Mouse (Mus musculus) C2C12 (cell line): ENCODE data around the gene Pdzd7. TPM values are rescaled to one million over a fixed set of nuclear protein-coding genes. Genes with fewer than 3 reads are reported as not detected.

Source experiments
- H3K27me3 ChIP-seq: one replicate; pipeline ENCODE4 v1.6.1; 2011; ENCODE audit not compliant: control insufficient read depth, insufficient read depth, insufficient read length
- H3K36me3 ChIP-seq: one replicate; pipeline ENCODE4 v1.6.1; 2011; ENCODE audit not compliant: control insufficient read depth, insufficient read depth
- H3K4me3 ChIP-seq: one replicate; pipeline ENCODE4 v1.5.1; 2011; ENCODE audit warnings: mild to moderate bottlenecking, control low read depth; ENCODE audit not compliant: poor library complexity, insufficient read depth, severe bottlenecking
- H3K79me2 ChIP-seq: one replicate; pipeline ENCODE4 v1.6.1; 2011; ENCODE audit not compliant: control insufficient read depth, insufficient read depth
- H3K79me3 ChIP-seq: one replicate; pipeline ENCODE4 v1.6.1; 2011; ENCODE audit warnings: low read depth, control low read depth
- H3ac ChIP-seq: one replicate; pipeline ENCODE3; 2011; ENCODE audit warnings: low read depth; ENCODE audit not compliant: control insufficient read depth, insufficient read length
- CEBPB ChIP-seq: IDR thresholded peaks from one replicate; pipeline ENCODE4 v1.6.1; 2011; ENCODE audit warnings: low read depth, mild to moderate bottlenecking, control low read depth, moderate library complexity
- CTCF ChIP-seq: IDR thresholded peaks from one replicate; pipeline ENCODE4 v1.5.1; 2011; ENCODE audit not compliant: control insufficient read depth, insufficient read depth, insufficient read length
- FOSL1 ChIP-seq: IDR thresholded peaks from one replicate; pipeline ENCODE4 v1.8.0; 2011; ENCODE audit warnings: mild to moderate bottlenecking, low read length; ENCODE audit not compliant: poor library complexity, insufficient read depth, severe bottlenecking
- MAX ChIP-seq: IDR thresholded peaks from one replicate; pipeline ENCODE4 v1.6.1; 2011; ENCODE audit warnings: mild to moderate bottlenecking, control low read depth
- MYOD1 ChIP-seq: IDR thresholded peaks from one replicate; pipeline ENCODE4 v1.6.1; 2011; ENCODE audit warnings: low read depth; ENCODE audit not compliant: control insufficient read depth, insufficient read length
- MYOG ChIP-seq: IDR thresholded peaks from one replicate; pipeline ENCODE4 v1.6.1; 2011; ENCODE audit not compliant: control insufficient read depth, insufficient read length; ENCODE audit errors: extremely low read depth
- USF1 ChIP-seq: IDR thresholded peaks from one replicate; pipeline ENCODE4 v1.6.1; 2011; ENCODE audit warnings: low read depth, mild to moderate bottlenecking, control low read depth, moderate library complexity
- polyA plus RNA-seq: library from polyadenylated mRNA; unstranded; fragments of >200 nt; fragmentation: generic; extraction: Trizol; gene quantifications from one replicate; pipeline ENCODE4 v1.2.1, GENCODE M21; 2012; ENCODE audit warnings: missing spikeins

Gene Pdzd7
- polyA plus RNA-seq, 1 experiment, result 0.14 TPM

GRCm38 (mm10) chr19:45056364-45056763, 10.8 kb upstream of the Pdzd7 start:
- Histone ChIP-seq H3K79me2 (peaks cover 9% of the 10 kb centered on the region), H3ac (no peak overlapping the region), H3K36me3 (peaks cover 28% of the 10 kb centered on the region), H3K79me3 (no peaks in the 10 kb centered on the region), H3K27me3 (no peaks in the 10 kb centered on the region), H3K4me3 (no peak overlapping the region)
- TF ChIP-seq CTCF (no peak), CEBPB (no peak), MYOD1 (no peak), MAX (no peak), FOSL1 (no peak), MYOG (no peak), USF1 (no peak)

GRCm38 (mm10) chr19:45054892-45055690, 9.6 kb upstream of the Pdzd7 start:
- Histone ChIP-seq H3K36me3 (peaks cover 38% of the 10 kb centered on the region), H3K27me3 (no peaks in the 10 kb centered on the region), H3ac (no peak overlapping the region), H3K79me3 (no peaks in the 10 kb centered on the region), H3K79me2 (peaks cover 21% of the 10 kb centered on the region), H3K4me3 (no peak overlapping the region)
- TF ChIP-seq FOSL1, result peak; percentile 63
- TF ChIP-seq MYOD1, result no peak

- Histone ChIP-seq H3K79me2 (peaks cover 32% of the 10 kb centered on the region), H3K79me3 (peaks cover 10% of the 10 kb centered on the region), H3ac (no peak overlapping the region), H3K36me3 (peaks cover 50% of the 10 kb centered on the region), H3K4me3 (no peak overlapping the region), H3K27me3 (no peaks in the 10 kb centered on the region)
- TF ChIP-seq MYOG, result no peak
Measured at GRCm38 (mm10) chr19:45053451-45053850, 7.9 kb upstream of the Pdzd7 start.

GRCm38 (mm10) chr19:45049523-45049922, 4.0 kb upstream of the Pdzd7 start:
- Histone ChIP-seq H3K36me3 (peaks cover 48% of the 10 kb centered on the region), H3ac (no peak overlapping the region), H3K79me2 (peaks cover 36% of the 10 kb centered on the region), H3K79me3 (peaks cover 10% of the 10 kb centered on the region), H3K4me3 (no peak overlapping the region), H3K27me3 (no peaks in the 10 kb centered on the region)
- TF ChIP-seq FOSL1, result no peak
- TF ChIP-seq MYOG, result no peak
- TF ChIP-seq USF1, result no peak
- TF ChIP-seq MYOD1, result no peak
- no peak for TF ChIP-seq MAX
- no peak for TF ChIP-seq CTCF
- no peak for TF ChIP-seq CEBPB

- H3K79me2 ChIP-seq, result peaks cover 36% of the 10 kb centered on the region
- H3K27me3 ChIP-seq, result no peaks in the 10 kb centered on the region
- peak overlapping the region; percentile 68 for H3K4me3 ChIP-seq
- TF ChIP-seq FOSL1 (no peak), USF1 (no peak), CEBPB (no peak), MYOD1 (no peak), CTCF (no peak), MAX (no peak), MYOG (no peak)
- H3K79me3 ChIP-seq, result peaks cover 10% of the 10 kb centered on the region
- peaks cover 42% of the 10 kb centered on the region for H3K36me3 ChIP-seq
- H3ac ChIP-seq, result peak overlapping the region; percentile 75
Measured at GRCm38 (mm10) chr19:45048644-45049365, 3.3 kb upstream of the Pdzd7 start.
